Mouse (Mus musculus) hematopoietic multipotent progenitor cell, adult 10-12 weeks (in vitro differentiated cells): ENCODE measurements around the gene Map3k13. TPM values are rescaled to one million over a fixed set of nuclear protein-coding genes. Genes with fewer than 3 reads are reported as not detected.

Experiments used
- polyA plus RNA-seq: library from polyadenylated mRNA; stranded (reverse); fragments of >175 nt; gene quantifications from 2 replicates; pipeline ENCODE4 v1.2.3, GENCODE M21; 2012; ENCODE audit warnings: low replicate concordance

The Map3k13 gene
- 0.04 and 0.09 TPM in 2 replicates for polyA plus RNA-seq

GRCm38 (mm10) chr16:21793875-21794696, at the start of gene Map3k13:
Gene Map3k13 (plus strand): TSS chr16:21794346.

GRCm38 (mm10) chr16:21787516-21788353, 6.4 kb upstream of the Map3k13 start, which contains the start of gene Ehhadh:
Gene Ehhadh (minus strand): TSS chr16:21787807.

GRCm38 (mm10) chr16:21946761-21947715, 152.9 kb downstream of the Map3k13 start, which contains the start of gene Tmem41a:
Gene Tmem41a (minus strand): TSS chr16:21947552.

Other genes starting within 250 kb of the Map3k13 start
- gene 2510009E07Rik, start 99.7 kb upstream of the Map3k13 start, polyA plus RNA-seq: 1.00 and 3.1 TPM in 2 replicates
- 0.67 and 1.5 TPM in 2 replicates for gene Ehhadh, start 6.5 kb upstream of the Map3k13 start, polyA plus RNA-seq
- 2.3 and 2.5 TPM in 2 replicates for gene Tmem41a, start 153.2 kb downstream of the Map3k13 start, polyA plus RNA-seq
- gene Liph, start 201.3 kb downstream of the Map3k13 start, polyA plus RNA-seq: 0.16 TPM in 1 of 2 replicates, not detected in the other
- gene Senp2, start 215.1 kb downstream of the Map3k13 start, polyA plus RNA-seq: 14.6 and 18.6 TPM in 2 replicates